Mouse (Mus musculus): ENCODE results near the gene Ptgs2.
A peak's percentile ranks its signal among the peaks of the same experiment; 100 is the strongest.

Gene Ptgs2

GRCm38 (mm10) chr1:150099790-150100333 lies at the start of gene Ptgs2:
Gene Ptgs2, plus strand, starts transcription at chr1:150100031.
- DNase-seq (ENCODE audit: low spot score in 2 of 2) = peak in 1 of 2 experiments; percentile 6

- DNase-seq (ENCODE audit: low spot score in 2 of 2) = no peak
Observed at GRCm38 (mm10) chr1:150050256-150050655, 49.6 kb upstream of the Ptgs2 start.

- DNase-seq (ENCODE audit: low spot score in 2 of 2) = no peak
Observed at GRCm38 (mm10) chr1:150065684-150066083, 34.1 kb upstream of the Ptgs2 start.

- no peak for DNase-seq (ENCODE audit: low spot score in 2 of 2)
Observed at GRCm38 (mm10) chr1:150072880-150073279, 27.0 kb upstream of the Ptgs2 start.

- DNase-seq (ENCODE audit: low spot score in 2 of 2) = no peak
Observed at GRCm38 (mm10) chr1:150074609-150075008, 25.2 kb upstream of the Ptgs2 start.

GRCm38 (mm10) chr1:150089040-150089692 lies 10.7 kb upstream of the Ptgs2 start:
- no peak for DNase-seq (ENCODE audit: low spot score in 2 of 2)

GRCm38 (mm10) chr1:150090229-150090628 lies 9.6 kb upstream of the Ptgs2 start:
- DNase-seq (ENCODE audit: low spot score in 2 of 2) = no peak

GRCm38 (mm10) chr1:150097036-150097435 lies 2.8 kb upstream of the Ptgs2 start:
- no peak for DNase-seq (ENCODE audit: low spot score in 2 of 2)

GRCm38 (mm10) chr1:150097721-150098120 lies 2.1 kb upstream of the Ptgs2 start:
- no peak for DNase-seq (ENCODE audit: low spot score in 2 of 2)

GRCm38 (mm10) chr1:150099374-150099773 lies 457 bp upstream of the Ptgs2 start:
- no peak for DNase-seq (ENCODE audit: low spot score in 2 of 2)

- DNase-seq (ENCODE audit: low spot score in 2 of 2) = no peak
Observed at GRCm38 (mm10) chr1:150104228-150104720, 4.4 kb downstream of the Ptgs2 start.

GRCm38 (mm10) chr1:150106736-150107135 lies 6.9 kb downstream of the Ptgs2 start:
- DNase-seq (ENCODE audit: low spot score in 2 of 2) = no peak

GRCm38 (mm10) chr1:150109591-150109990 lies 9.8 kb downstream of the Ptgs2 start:
- no peak for DNase-seq (ENCODE audit: low spot score in 2 of 2)

GRCm38 (mm10) chr1:150115352-150115751 lies 15.5 kb downstream of the Ptgs2 start:
- DNase-seq (ENCODE audit: low spot score in 2 of 2) = no peak

GRCm38 (mm10) chr1:150118352-150118751 lies 18.5 kb downstream of the Ptgs2 start:
- no peak for DNase-seq (ENCODE audit: low spot score in 2 of 2)

- no peak for DNase-seq (ENCODE audit: low spot score in 2 of 2)
Observed at GRCm38 (mm10) chr1:150125568-150125967, 25.7 kb downstream of the Ptgs2 start.

GRCm38 (mm10) chr1:150130070-150130469 lies 30.2 kb downstream of the Ptgs2 start:
- no peak for DNase-seq (ENCODE audit: low spot score in 2 of 2)

GRCm38 (mm10) chr1:150130586-150131275 lies 30.9 kb downstream of the Ptgs2 start:
- DNase-seq (ENCODE audit: low spot score in 2 of 2) = no peak

GRCm38 (mm10) chr1:150135350-150135749 lies 35.5 kb downstream of the Ptgs2 start:
- no peak for DNase-seq (ENCODE audit: low spot score in 2 of 2)

GRCm38 (mm10) chr1:150139730-150140129 lies 39.9 kb downstream of the Ptgs2 start:
- no peak for DNase-seq (ENCODE audit: low spot score in 2 of 2)

- DNase-seq (ENCODE audit: low spot score in 2 of 2) = no peak
Observed at GRCm38 (mm10) chr1:150141939-150142338, 42.1 kb downstream of the Ptgs2 start.

GRCm38 (mm10) chr1:150143578-150143977 lies 43.7 kb downstream of the Ptgs2 start:
- DNase-seq (ENCODE audit: low spot score in 2 of 2) = no peak

- no peak for DNase-seq (ENCODE audit: low spot score in 2 of 2)
Observed at GRCm38 (mm10) chr1:150145049-150145448, 45.2 kb downstream of the Ptgs2 start.

Data from thymus, postnatal 10 days (tissue).